Mouse (Mus musculus): ENCODE data around the gene Nup85. TPM values are rescaled to one million over a fixed set of nuclear protein-coding genes. Genes with fewer than 3 reads are reported as not detected.

Gene Nup85
- polyA plus RNA-seq, 1 experiment from 2014 or later: 101 TPM

DNA sequence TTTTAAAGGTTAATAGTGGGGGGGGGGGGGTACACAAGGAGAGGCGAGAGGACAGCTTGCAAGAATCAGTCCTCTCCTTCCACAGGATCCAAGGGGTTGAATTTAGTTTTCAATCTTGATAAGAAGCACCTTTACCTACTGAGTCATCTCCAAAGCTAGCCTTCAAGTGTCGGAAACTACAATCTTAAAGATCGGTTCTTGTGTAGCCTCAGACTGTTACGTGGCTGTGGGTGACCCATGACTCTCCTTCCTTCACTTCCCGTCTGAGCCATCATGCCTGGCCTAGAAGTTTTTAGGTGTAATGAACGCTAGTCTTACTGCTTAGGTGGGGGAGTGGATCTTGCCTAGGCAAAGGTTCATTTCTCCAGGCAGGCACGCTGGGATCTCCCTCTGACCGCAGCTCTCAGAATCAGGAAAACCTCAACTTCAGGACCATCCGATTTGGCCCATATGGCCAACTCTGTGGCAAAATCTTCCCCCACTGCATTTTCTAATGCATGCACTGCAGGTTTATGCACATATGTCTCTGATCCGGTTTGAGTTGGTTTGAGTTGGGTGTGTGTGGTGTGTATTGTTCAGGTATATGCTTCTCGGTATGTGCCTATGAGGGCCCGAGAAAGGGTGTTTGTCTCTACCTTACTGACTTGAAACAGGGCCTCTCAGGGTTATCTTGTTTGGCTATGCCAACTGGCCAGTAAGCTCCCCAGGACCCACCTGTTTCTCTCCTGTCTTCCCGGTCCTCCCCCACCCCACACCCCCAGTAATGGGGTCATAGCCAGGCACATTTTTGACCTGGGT lies 65.7 kb downstream of the Nup85 start:
- H3K36me3 ChIP-seq: no peaks in the 10 kb centered on the region
- ATAC-seq (ENCODE audit: low FRiP score): no peak
- no peak overlapping the region for H3K4me2 ChIP-seq
- 87% methylated on average over 13 of the region's 13 CpGs for WGBS
- H3K9me3 ChIP-seq (replicated peaks): no peaks in the 10 kb centered on the region
- peaks cover 25% of the 10 kb centered on the region for H3K4me1 ChIP-seq
- no peak overlapping the region for H3K9ac ChIP-seq (replicated peaks)
- no peak overlapping the region for H3K4me3 ChIP-seq (replicated peaks)
- no peak overlapping the region for H3K27ac ChIP-seq (replicated peaks)
- H3K27me3 ChIP-seq (replicated peaks): no peaks in the 10 kb centered on the region

DNA sequence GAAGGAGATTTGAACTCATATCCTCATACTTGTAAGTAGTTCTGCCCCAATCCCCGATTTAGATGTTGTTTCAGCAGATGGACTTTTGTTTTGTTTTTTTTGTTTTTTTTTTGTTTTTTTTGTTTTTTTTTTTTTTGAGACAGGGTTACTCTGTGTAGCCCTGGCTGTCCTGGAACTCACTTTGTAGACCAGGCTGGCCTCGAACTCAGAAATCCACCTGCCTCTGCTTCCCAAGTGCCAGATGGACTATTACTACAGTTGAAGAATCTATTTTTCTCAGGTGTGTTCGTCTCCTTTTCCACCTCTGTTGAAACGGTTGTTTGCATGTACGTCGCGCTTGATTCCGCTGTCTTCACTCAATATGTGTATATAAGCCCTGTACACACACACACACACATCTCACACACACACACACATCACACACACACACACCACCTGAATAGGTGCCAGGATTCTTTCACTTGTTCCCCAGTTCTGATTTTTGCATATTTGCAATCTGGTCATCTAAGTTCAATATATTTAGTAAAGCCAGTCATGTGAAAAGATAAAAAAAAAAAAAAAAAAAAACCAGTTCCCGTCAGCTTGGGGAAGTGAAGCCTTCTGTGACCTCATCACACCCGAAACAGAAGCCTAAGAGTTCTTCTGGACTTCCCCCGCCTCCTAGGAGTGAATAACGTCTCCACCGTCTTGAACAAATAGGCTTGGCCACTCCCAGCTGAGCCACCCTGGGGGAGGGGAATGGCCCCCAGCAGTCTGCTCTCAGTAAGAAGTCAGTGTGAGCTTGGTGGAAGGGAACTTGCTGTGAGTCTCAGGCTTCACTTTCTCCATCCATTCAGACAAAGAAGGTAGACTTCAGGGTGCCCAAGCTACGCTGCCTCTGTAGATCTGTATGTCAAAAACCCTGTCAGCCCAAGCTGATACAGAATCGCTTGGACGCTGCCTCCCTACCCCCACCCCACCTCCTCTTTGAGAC lies 66.6 kb downstream of the Nup85 start:
- Histone ChIP-seq H3K4me3 (replicated peaks) (no peak overlapping the region), H3K27ac (replicated peaks) (no peak overlapping the region), H3K4me2 (no peak overlapping the region), H3K4me1 (peaks cover 22% of the 10 kb centered on the region), H3K9me3 (replicated peaks) (no peaks in the 10 kb centered on the region), H3K36me3 (no peaks in the 10 kb centered on the region), H3K27me3 (replicated peaks) (no peaks in the 10 kb centered on the region), H3K9ac (replicated peaks) (no peak overlapping the region)
- no peak for ATAC-seq (ENCODE audit: low FRiP score)
- 54% methylated on average over 16 of the region's 16 CpGs for WGBS

DNA sequence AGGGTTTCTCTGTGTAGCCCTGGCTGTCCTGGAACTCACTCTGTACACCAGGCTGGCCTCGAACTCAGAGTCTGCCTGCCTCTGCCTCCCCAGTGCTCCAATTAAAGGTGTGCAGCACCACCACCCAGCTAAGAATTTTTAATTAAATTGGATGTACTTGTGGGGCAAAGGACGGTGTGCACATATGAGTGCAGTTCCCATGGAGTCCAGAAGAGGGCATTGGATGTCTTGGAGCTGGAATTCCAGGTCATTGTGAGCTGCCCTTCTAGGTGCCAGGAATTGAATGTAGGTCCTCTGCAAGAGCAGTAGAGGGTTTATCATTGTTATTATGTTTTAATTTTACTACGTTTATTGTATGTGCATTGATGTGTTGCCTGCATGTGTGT lies 67.3 kb downstream of the Nup85 start:
- Histone ChIP-seq H3K36me3 (no peaks in the 10 kb centered on the region), H3K27me3 (replicated peaks) (no peaks in the 10 kb centered on the region), H3K9ac (replicated peaks) (no peak overlapping the region), H3K9me3 (replicated peaks) (no peaks in the 10 kb centered on the region), H3K4me2 (no peak overlapping the region), H3K27ac (replicated peaks) (no peak overlapping the region), H3K4me3 (replicated peaks) (no peak overlapping the region), H3K4me1 (peaks cover 16% of the 10 kb centered on the region)
- no peak for ATAC-seq (ENCODE audit: low FRiP score)
- 20% methylated on average over 3 of the region's 3 CpGs for WGBS

DNA sequence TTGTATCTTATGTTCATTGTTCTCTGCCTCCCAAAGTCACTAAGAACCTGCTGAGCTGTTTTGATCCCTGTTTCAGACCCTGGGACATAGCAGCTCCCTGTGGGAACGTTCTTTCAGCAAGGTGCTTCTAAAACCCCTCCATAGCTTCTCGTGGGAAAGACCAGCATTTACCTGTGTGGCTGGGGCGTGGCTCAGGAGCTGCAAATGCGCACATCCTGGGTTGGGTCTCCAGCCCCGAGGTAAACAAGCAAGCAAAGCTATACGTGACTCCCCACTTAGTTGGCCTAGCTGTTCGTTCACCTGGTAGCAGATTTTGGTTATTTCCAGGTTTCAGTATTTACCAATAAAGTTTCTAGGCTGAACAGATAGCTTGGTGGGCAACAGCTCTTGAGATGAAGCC lies 68.0 kb downstream of the Nup85 start:
- WGBS: 83% methylated on average over 7 of the region's 7 CpGs
- no peak for ATAC-seq (ENCODE audit: low FRiP score)
- no peak overlapping the region for H3K27ac ChIP-seq (replicated peaks)
- H3K4me1 ChIP-seq: peaks cover 8% of the 10 kb centered on the region
- no peaks in the 10 kb centered on the region for H3K27me3 ChIP-seq (replicated peaks)
- no peak overlapping the region for H3K4me2 ChIP-seq
- H3K9ac ChIP-seq (replicated peaks): no peak overlapping the region
- no peak overlapping the region for H3K4me3 ChIP-seq (replicated peaks)
- no peaks in the 10 kb centered on the region for H3K9me3 ChIP-seq (replicated peaks)
- no peaks in the 10 kb centered on the region for H3K36me3 ChIP-seq

DNA sequence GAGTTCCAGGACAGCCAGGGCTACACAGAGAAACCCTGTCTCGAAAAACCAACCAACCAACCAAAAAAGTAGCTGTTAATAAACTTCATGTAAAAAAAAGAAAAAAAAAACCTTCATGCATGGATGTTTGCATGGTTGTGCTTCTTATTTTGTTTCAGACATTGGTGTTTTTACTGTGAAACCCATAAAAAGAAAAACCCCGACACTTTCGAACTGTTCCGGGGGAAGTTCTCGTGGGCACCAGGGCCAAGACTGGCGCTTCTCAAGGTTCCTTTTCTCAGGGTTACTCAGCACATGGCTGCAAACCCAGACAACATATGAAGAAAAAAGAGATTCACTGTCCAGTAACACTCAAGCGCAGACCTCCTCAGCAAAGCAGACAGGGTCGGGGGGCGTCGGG lies 68.6 kb downstream of the Nup85 start:
- no peak overlapping the region for H3K4me2 ChIP-seq
- no peak overlapping the region for H3K4me3 ChIP-seq (replicated peaks)
- H3K27me3 ChIP-seq (replicated peaks): no peaks in the 10 kb centered on the region
- no peak for ATAC-seq (ENCODE audit: low FRiP score)
- H3K4me1 ChIP-seq: peaks cover 4% of the 10 kb centered on the region; the same call in 1 of the 2 replicates
- H3K27ac ChIP-seq (replicated peaks): no peak overlapping the region
- H3K9ac ChIP-seq (replicated peaks): no peak overlapping the region
- no peaks in the 10 kb centered on the region for H3K36me3 ChIP-seq
- WGBS: 92% methylated on average over 10 of the region's 10 CpGs
- no peaks in the 10 kb centered on the region for H3K9me3 ChIP-seq (replicated peaks)

Other genes with a start within 250 kb of the Nup85 start
- gene Ush1g, start 242.4 kb upstream of the Nup85 start, polyA plus RNA-seq (2015; fragmentation: Nextera tagmentation; extraction: Ambion mirVana): 0.09 and 0.14 TPM in 2 replicates
- 2.5 and 2.6 TPM in 2 replicates for gene Otop3, start 229.7 kb upstream of the Nup85 start, polyA plus RNA-seq (2015; fragmentation: Nextera tagmentation; extraction: Ambion mirVana)
- 49.5 and 55.6 TPM in 2 replicates for gene Hid1, start 196.7 kb upstream of the Nup85 start, polyA plus RNA-seq (2015; fragmentation: Nextera tagmentation; extraction: Ambion mirVana)
- gene Cdr2l, start 182.5 kb upstream of the Nup85 start, polyA plus RNA-seq (2015; fragmentation: Nextera tagmentation; extraction: Ambion mirVana): 21.5 and 23.9 TPM in 2 replicates
- gene Mrpl58, start 160.7 kb upstream of the Nup85 start, polyA plus RNA-seq (2015; fragmentation: Nextera tagmentation; extraction: Ambion mirVana): 175 and 183 TPM in 2 replicates
- gene Atp5h, start 144.5 kb upstream of the Nup85 start, polyA plus RNA-seq (2015; fragmentation: Nextera tagmentation; extraction: Ambion mirVana): 949 and 1,025 TPM in 2 replicates
- gene Kctd2, start 144.3 kb upstream of the Nup85 start, polyA plus RNA-seq (2015; fragmentation: Nextera tagmentation; extraction: Ambion mirVana): 19.0 and 22.4 TPM in 2 replicates
- gene Trim80, start 123.9 kb upstream of the Nup85 start, polyA plus RNA-seq (2015; fragmentation: Nextera tagmentation; extraction: Ambion mirVana): 0.09 and 0.10 TPM in 2 replicates
- 0.44 and 7.2 TPM in 2 replicates for gene Slc16a5, start 102.0 kb upstream of the Nup85 start, polyA plus RNA-seq (2015; fragmentation: Nextera tagmentation; extraction: Ambion mirVana)
- gene Armc7, start 88.8 kb upstream of the Nup85 start, polyA plus RNA-seq (2015; fragmentation: Nextera tagmentation; extraction: Ambion mirVana): 16.2 and 17.8 TPM in 2 replicates
- 95.5 and 96.2 TPM in 2 replicates for gene Nt5c, start 72.6 kb upstream of the Nup85 start, polyA plus RNA-seq (2015; fragmentation: Nextera tagmentation; extraction: Ambion mirVana)
- gene Jpt1, start 50.0 kb upstream of the Nup85 start, polyA plus RNA-seq (2015; fragmentation: Nextera tagmentation; extraction: Ambion mirVana): 1,012 and 1,180 TPM in 2 replicates
- 882 and 892 TPM in 2 replicates for gene Sumo2, start 28.2 kb upstream of the Nup85 start, polyA plus RNA-seq (2015; fragmentation: Nextera tagmentation; extraction: Ambion mirVana)
- gene Mrps7, start 39.5 kb downstream of the Nup85 start, polyA plus RNA-seq (2015; fragmentation: Nextera tagmentation; extraction: Ambion mirVana): 81.0 and 83.8 TPM in 2 replicates
- gene Gga3, start 39.6 kb downstream of the Nup85 start, polyA plus RNA-seq (2015; fragmentation: Nextera tagmentation; extraction: Ambion mirVana): 34.6 and 35.0 TPM in 2 replicates
- gene Mif4gd, start 48.5 kb downstream of the Nup85 start, polyA plus RNA-seq (2015; fragmentation: Nextera tagmentation; extraction: Ambion mirVana): 11.5 and 19.4 TPM in 2 replicates
- gene Slc25a19, start 63.9 kb downstream of the Nup85 start, polyA plus RNA-seq (2015; fragmentation: Nextera tagmentation; extraction: Ambion mirVana): 49.0 and 52.8 TPM in 2 replicates
- gene Grb2, start 144.2 kb downstream of the Nup85 start, polyA plus RNA-seq (2015; fragmentation: Nextera tagmentation; extraction: Ambion mirVana): 192 and 194 TPM in 2 replicates
- 20.3 and 21.2 TPM in 2 replicates for gene Tmem94, start 201.0 kb downstream of the Nup85 start, polyA plus RNA-seq (2015; fragmentation: Nextera tagmentation; extraction: Ambion mirVana)
- 9.8 and 10.2 TPM in 2 replicates for gene Caskin2, start 249.2 kb downstream of the Nup85 start, polyA plus RNA-seq (2015; fragmentation: Nextera tagmentation; extraction: Ambion mirVana)

Measured in neural tube, embryonic 15.5 days (tissue).